Mouse (Mus musculus) gastrocnemius, postnatal 14 days (tissue): ENCODE results near the gene Olfr1417. TPM values are rescaled to one million over a fixed set of nuclear protein-coding genes. Genes with fewer than 3 reads are reported as not detected.
"Not testable (repeated sequence)": the region's sequence is repeated elsewhere in the genome, so short reads cannot be mapped to it uniquely, and the experiment has no call there.

ENCODE experiments used
- DNase-seq: peaks from one replicate; pipeline ENCODE4 v3.0.0; 2021; ENCODE audit warnings: mixed read lengths
- intact Hi-C: fragments of 180-260 bp; cut with DNase I; formaldehyde crosslinking; loops from one replicate; pipeline ENCODE4 v1.15.1; 2025; ENCODE audit warnings: low total_unique reads
- long read RNA-seq, 2 experiments: library from polyadenylated mRNA; stranded (forward); transcript quantifications; one replicate each; pipeline ENCODE4 v2.0.0; 2021
- total RNA-seq, 2 experiments: library from RNA; stranded (reverse); gene quantifications; 2 replicates each; pipeline ENCODE4 v1.2.3; 2021

The Olfr1417 gene
- not detected for total RNA-seq
- long read RNA-seq, experiment 1 = 0 reads
- long read RNA-seq, experiment 2 = 0 reads

DNA sequence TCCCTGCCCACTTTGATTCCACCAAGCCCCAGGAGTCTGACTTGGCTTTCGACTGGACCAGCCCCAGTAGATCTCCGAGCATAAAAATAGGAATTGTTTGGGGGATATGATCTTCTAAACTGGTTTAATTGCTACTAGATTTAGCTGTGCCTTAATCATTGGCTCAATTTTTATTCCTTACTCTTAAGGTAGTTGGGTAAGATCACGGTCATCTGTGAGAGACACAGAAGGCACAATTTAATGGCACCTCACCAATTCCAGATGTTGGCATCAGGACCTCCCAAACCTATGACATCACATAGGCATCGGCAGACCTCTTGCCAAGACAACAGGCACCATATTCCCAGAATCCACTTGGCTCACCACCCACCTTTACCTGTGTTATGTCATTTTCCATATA, at the start of gene Olfr1417:
Olfr1417 (minus strand) TSS at position 101 of the 400 bp plus-strand sequence.
- DNase-seq = no peak
- intact Hi-C loops = no loop called here

- DNase-seq = no peak
- intact Hi-C loops = no loop called here
These were observed 47.2 kb upstream of the Olfr1417 start, which contains the start of gene Olfr1420 for GRCm38 (mm10) chr19:11886265-11886664. Olfr1420 (plus strand) TSS chr19:11886565.

- DNase-seq, intact Hi-C loops: not testable (repeated sequence)
These were observed 39.4 kb upstream of the Olfr1417 start for GRCm38 (mm10) chr19:11878404-11878803.

DNA sequence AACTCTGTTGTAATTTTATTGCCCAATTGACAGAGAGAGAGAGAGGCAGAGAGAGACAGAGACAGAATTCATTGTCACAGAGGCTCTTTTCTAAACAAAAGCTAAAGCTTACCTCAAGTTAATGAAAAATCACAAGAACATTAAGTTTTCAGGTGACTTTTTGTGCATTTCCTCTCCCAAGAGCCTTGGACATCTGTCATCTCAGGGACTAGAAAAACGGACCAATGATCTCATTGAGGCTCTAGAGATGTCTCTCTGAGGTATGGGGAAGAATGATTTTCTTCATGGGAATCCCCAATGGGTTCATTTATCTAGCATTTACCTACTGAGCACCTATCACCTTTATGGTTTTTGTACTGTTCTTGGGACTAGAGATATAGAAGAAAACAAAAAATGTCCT, 36.0 kb upstream of the Olfr1417 start, which contains the start of gene Olfr1419:
Olfr1419 (minus strand) TSS at position 101 of the 400 bp plus-strand sequence.
- intact Hi-C loops = no loop called here
- no peak for DNase-seq

DNA sequence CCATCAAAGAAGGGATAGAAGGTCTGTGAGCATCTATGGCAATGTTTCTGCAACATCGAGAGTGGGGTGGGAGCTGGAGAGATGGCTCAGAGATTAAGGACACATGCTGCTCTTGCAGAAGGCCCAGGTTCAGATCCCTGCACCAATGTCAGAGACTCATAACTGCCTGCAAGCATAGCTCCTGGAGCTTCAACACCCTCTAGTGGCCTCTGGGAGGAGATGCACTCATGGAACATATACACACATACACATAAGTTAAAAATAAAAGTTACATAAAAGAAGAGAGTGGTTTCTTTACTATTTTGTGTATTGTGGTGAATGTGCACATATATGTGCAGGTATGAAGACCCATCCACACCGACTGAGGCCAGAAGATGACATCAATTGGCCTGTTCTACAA, 28.8 kb upstream of the Olfr1417 start:
- DNase-seq = no peak
- intact Hi-C loops = no loop called here

- DNase-seq = no peak
- intact Hi-C loops = no loop called here
These were observed 21.9 kb upstream of the Olfr1417 start, which contains the start of gene Olfr1418 for GRCm38 (mm10) chr19:11860966-11861365. Olfr1418 (minus strand) TSS chr19:11861066.

DNA sequence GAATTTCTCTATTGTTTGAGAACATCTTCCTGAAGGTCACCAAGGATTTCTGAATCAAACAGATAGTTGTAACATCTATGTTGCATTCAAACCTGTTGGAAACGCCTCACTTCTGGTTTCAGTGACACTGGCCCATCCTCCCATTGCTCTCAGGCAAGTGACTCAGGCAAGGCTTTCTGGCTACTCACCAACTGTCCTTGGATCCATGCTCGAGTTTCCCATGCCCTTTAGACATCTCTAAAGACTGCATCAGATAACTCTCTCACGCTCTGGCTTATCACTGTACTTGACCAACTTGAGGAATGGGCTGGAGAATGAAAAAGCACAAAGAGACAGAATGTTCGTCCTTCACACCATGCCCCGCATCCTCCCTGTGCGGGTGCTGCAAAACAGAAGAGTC, 17.5 kb upstream of the Olfr1417 start:
- intact Hi-C loops = no loop called here
- DNase-seq = no peak

- DNase-seq = no peak
- intact Hi-C loops = no loop called here
These were observed 15.8 kb upstream of the Olfr1417 start for GRCm38 (mm10) chr19:11854821-11855220.

- no peak for DNase-seq
- intact Hi-C loops = no loop called here
These were observed 13.6 kb upstream of the Olfr1417 start for GRCm38 (mm10) chr19:11852652-11853051.

GRCm38 (mm10) chr19:11846333-11846732, 7.3 kb upstream of the Olfr1417 start:
- intact Hi-C loops = no loop called here
- DNase-seq = no peak

DNA sequence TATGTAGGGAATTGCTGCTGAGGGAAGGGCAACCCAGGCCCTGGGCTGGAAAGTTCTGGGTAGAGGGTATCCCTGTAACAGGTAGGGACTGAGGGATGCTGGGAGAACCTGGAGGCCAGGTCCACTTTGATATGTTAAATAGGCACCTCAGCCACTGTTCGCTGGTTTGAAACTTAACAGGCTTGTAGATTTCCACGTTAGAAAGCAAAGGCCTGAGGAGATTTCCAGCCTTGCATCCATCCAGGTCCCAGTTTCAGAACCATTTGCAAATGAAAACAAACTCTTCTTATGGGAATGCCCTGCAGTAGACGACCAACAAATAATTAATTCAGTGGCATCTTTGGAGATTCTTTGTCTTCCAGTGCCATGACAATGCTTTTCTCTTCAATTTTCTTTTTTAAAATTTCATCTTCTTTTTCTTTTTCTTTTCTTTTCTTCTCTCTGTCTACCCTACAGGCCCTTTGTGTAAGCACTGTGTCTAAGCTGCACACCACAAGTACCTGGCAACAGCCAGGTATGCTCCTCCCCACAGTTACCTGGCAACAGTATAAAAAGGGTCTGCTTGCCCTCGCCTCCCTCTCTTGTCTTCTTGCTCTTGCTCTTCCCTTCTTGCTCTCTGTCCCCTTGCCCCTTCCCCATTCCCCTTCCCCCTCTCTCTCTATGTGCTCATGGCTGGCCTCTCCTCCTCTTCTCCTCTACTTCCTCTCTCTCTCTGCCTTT, 15.5 kb downstream of the Olfr1417 start:
- no peak for DNase-seq
- intact Hi-C loops = loop anchor here (10.0 kb wide), 1 partner anchor 49 kb away; the partner anchor contains the start of gene Mrpl16

DNA sequence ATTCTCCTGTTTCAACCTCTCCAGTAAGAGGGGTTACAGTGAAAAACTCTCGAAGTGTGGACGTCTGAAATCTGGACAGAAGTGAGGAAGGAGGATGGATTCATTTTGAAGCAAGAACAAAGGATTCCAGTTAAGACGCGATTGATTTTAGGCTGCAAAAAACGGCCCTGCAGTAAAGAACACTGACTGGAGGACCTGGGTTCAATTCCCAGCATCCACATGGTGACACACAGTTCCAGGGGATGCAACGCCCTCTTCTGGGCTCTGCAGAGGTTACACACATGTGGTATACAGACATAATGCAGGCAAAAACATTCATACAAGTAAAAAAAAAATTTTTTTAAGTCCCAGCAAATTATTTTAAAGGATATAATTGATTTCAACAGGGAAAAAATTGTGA, 18.8 kb downstream of the Olfr1417 start:
- no peak for DNase-seq
- intact Hi-C loops = loop anchor here (10.0 kb wide), 1 partner anchor 45 kb away; the partner anchor contains the start of gene Mrpl16

GRCm38 (mm10) chr19:11819800-11820199, 19.2 kb downstream of the Olfr1417 start:
- DNase-seq = peak; percentile 77
- intact Hi-C loops = loop anchor here (10.0 kb wide), 1 partner anchor 45 kb away; the partner anchor contains the start of gene Mrpl16

DNA sequence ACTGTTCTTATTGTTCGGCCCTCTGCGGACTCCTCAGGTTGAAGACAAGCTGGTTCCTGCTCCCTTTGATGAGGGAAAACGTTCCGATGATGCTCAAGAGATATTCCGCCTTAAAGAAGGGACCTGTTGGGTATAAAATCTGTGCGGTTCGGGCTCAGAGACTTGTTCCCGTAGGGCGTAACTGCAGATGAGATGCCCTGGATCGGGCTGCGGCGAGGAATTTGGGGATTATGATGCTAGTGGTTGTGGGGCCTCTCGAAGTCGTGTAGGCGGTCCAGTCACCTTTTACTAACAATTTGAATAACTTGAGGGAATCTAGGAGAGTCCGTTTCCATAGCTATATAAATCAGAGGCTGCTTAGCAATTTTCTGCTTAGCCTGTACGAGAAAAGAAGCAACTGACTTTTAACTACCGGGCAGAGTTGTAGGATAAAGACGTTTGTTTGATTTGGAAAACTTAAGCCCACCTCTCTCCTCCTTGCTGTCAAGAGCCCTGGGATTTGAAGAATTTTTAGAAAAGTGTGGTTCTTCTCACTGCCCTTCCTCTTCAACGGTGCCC, 19.8 kb downstream of the Olfr1417 start, which contains the start of gene Stx3:
Stx3 (minus strand) TSS at position 261 of the 558 bp plus-strand sequence.
- intact Hi-C loops = no loop called here
- DNase-seq = no peak

DNA sequence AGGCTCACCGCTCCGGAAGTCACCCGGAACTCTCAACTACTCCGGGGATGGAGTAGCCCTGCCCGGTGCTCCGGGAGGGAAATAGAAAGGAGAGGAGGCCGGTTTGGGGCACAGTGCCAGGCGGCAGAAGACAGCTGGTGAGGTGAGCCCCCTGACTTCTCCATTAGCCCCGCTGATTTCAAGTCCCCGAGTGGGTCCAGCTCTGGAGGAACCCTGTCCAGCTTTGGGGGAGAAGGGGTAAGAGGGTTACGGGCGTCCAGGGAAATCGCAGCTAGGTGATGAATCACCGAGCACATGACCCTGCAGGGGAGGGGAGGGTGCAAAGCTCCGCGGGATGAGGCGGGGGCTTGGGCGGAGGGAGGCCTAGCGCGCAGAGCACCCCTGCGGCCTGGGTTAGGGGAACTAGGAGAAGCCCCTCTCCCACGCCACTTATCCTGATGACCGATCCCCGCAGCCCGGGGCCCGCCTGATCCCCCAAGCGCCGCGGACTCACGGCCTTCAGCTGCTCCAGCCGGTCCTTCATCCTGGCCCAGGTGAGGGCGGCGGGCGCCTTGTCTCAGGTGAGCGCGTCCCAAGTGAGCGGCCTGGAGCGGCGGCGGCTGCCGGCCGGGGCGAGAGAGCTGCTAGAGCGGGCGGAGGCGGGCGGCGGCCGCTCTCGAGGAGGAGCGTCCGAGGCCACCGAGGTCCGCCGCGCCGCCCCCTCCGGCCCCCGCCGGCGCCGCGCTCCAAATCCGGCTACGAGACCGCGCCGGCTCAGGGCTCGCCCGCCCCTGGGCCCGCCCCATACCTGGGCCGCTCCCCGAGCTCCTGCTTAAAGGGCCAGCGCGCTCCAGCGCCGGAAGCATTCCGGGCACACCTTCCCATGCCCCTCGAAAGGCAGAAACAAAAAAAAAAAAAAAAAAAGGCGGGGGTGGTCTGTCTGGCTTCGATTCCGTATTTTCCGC, 20.5 kb downstream of the Olfr1417 start:
- intact Hi-C loops = no loop called here
- DNase-seq = peak; percentile 44

GRCm38 (mm10) chr19:11817586-11817985, 21.4 kb downstream of the Olfr1417 start:
- intact Hi-C loops = no loop called here
- DNase-seq = no peak

DNA sequence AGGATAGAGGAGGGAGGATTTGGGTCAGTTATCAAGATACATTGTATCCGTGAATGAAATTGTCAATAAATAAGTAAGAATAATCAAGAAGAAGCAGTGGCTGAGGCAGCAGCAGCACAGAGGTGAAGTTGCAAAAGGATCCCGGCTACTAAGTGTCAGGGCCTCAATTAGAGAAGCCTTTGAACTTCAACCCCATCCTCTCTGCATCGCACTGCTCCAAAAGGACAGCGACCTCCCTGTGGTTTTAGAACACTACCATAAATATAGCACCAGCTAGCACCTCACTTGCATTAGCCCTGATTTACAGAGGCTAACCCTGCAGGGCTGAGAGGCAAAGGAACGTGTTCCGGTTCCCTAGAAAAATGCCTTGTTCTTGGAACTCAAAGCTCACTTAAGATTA, 22.3 kb downstream of the Olfr1417 start:
- intact Hi-C loops = no loop called here
- no peak for DNase-seq

- intact Hi-C loops = no loop called here
- DNase-seq = no peak
These were observed 24.2 kb downstream of the Olfr1417 start for GRCm38 (mm10) chr19:11814742-11815333.

DNA sequence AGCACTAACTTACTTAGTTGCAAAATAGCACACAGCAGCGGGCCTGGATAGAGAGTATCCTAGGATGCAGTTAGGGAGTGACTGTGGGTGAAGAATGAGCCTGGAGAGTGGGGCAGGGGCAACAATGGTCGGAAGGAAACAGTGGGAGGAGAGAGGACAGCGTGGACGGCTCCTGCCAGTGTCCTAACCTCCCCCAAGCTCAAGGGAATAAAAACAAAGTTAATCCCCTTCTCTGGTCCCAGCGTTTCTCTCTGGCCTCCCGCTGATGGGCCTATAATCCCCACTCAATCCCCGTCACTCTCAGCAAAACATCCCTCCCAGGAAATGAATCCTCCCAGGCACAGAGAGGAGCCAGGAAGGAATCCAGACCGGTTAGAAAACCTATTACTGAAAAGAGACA, 25.4 kb downstream of the Olfr1417 start:
- DNase-seq = no peak
- intact Hi-C loops = no loop called here
